Mouse (Mus musculus) neural tube, postnatal 0 days (tissue): Measurements from ENCODE around the gene Gm11444. TPM values are rescaled to one million over a fixed set of nuclear protein-coding genes. Genes with fewer than 3 reads are reported as not detected.

Experiments used
- polyA plus RNA-seq: library from polyadenylated mRNA; unstranded; fragments of >200 nt; fragmentation: Nextera tagmentation; extraction: Ambion mirVana; gene quantifications from 2 replicates; pipeline ENCODE4 v1.2.1, GENCODE M21; 2015

Gm11444 gene
- not detected in 2 replicates for polyA plus RNA-seq

DNA sequence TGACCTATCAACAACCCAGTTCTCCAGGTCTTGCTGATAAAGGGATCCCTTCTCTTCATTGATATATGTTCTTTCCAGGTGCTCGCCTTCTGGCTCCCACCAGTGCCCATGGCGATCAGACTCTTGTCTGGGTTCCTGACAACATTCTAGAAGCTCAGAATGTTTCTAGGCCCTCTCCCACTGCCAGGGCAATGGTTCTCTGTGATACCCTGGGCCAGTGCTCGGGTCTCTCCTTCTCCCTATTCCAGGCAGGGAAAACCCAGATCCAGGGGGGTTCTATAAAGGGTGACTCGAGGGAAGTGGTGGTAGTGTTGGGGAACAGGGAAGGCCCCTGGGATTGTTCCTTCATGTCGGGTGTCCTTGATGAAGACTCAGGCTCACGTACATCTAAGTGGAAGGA lies at the start of gene Gm11444:
Gene Gm11444 (minus strand): TSS at position 101 of the 400 bp plus-strand sequence.

DNA sequence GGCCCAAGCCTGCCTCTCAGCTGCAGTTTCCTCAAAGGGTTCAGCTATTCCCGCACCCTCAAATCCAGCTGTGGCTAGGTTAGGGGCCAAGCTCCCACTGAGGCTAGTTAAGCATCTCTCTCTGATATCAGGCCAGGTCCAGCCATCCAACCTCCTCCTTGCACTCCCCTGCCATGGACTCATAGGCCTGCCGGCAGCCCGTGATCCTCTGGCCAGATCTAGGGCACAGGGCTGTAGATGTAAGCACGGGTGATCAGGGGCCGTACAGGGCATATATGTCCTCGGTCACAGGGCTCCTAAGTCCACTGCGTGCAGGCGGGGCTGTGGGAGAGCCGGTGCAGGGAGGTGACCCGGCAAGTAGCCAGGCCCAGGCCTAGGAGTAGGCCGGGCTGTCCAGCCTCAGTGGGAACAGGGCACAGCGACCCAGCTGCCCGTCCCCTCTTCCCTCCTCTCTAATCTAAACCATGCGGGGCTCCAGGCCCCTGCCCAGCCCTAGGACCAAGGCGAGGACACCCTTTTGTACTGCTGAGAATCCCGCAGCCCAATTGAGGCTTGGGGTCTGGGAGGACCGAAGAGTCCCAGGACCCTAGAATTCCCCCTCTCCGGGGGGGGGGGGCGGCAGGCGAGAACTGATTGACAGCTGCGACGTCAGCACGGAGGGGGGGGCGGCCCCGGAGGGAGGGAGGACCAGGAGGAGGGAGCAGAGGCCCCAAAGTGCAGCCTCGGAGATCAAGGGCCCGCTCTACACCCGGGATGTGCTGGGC lies 35.7 kb upstream of the Gm11444 start, which contains the start of gene Tbx4:
Gene Tbx4 (plus strand): TSS at position 758 of the 764 bp plus-strand sequence.

DNA sequence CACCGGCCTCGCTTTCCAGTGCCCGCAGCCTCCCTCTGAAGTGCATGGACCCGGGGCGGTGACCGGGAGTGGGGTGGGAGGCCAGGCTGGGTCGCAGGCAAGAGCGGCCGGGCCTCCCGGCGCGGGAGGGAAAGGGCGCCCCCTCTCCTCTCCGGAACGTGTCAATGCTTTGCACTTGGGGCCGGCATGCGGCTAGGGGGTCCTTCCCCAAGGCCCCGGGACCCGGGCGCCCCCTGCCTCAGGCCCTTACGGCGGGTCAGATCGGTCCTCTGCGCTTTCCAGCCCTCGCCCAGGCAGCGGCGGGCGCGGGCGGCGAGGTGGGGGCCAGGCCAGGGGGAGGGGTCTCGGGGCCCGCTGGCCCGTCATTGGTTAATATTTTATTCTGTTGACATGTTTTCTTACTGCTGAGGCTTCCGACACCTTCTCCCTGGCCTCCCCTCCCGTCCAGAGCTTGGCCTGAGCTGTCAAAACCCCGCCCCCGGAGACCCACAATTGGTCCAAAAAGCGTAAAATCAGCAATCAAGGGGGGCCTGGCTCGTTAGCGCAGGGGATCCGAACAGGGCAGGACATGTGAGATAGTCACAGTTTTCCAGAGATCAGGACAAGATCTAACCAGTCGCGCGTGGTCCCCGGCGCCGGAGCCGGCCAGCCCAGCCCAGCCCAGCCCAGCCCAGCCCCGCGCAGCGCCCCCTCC lies 17.8 kb downstream of the Gm11444 start, which contains the start of gene Tbx2:
Gene Tbx2 (plus strand): TSS at position 321 of the 694 bp plus-strand sequence.

Other genes with a start within 250 kb of the Gm11444 start
- 1.7 and 1.8 TPM in 2 replicates for gene Tbx2, start 17.8 kb downstream of the Gm11444 start, polyA plus RNA-seq
- 0.19 TPM in 2 replicates for gene Tbx4, start 36.1 kb upstream of the Gm11444 start, polyA plus RNA-seq